Mouse (Mus musculus) liver, embryonic 16.5 days (tissue): ENCODE results near the gene Minar1. TPM values are rescaled to one million over a fixed set of nuclear protein-coding genes. Genes with fewer than 3 reads are reported as not detected.

Source experiments
- ATAC-seq: fragments of 200-750 bp; cut with Nextera tagmentation; 2 replicates; pipeline ENCODE4 v1.8.0; 2017; ENCODE audit warnings: low read depth, mild to moderate bottlenecking, moderate number of reproducible peaks, moderate library complexity
- H3K27ac ChIP-seq: fragments of 300-500 bp; sonication (generic); 2 replicates; pipeline ENCODE4 v1.5.1; 2014; ENCODE audit warnings: mild to moderate bottlenecking, low read length
- H3K27me3 ChIP-seq: fragments of 300-500 bp; sonication (generic); 2 replicates; pipeline ENCODE4 v1.6.1; 2014; ENCODE audit warnings: low read depth, low read length, mixed read lengths; ENCODE audit not compliant: control insufficient read depth, insufficient read depth
- H3K36me3 ChIP-seq: fragments of 300-500 bp; sonication (generic); 2 replicates; pipeline ENCODE4 v1.6.1; 2014; ENCODE audit warnings: mild to moderate bottlenecking; ENCODE audit not compliant: control insufficient read depth, insufficient read depth
- H3K4me1 ChIP-seq: fragments of 300-500 bp; sonication (generic); 2 replicates; pipeline ENCODE4 v1.6.1; 2014; ENCODE audit warnings: low read depth, low read length, mixed read lengths; ENCODE audit not compliant: control insufficient read depth
- H3K4me2 ChIP-seq: fragments of 300-500 bp; sonication (generic); 2 replicates; pipeline ENCODE4 v1.6.1; 2014; ENCODE audit warnings: low read depth, low read length, mixed read lengths
- H3K4me3 ChIP-seq: fragments of 300-500 bp; sonication (generic); 2 replicates; pipeline ENCODE4 v1.5.1; 2014; ENCODE audit warnings: low read depth, mild to moderate bottlenecking, low read length
- H3K9ac ChIP-seq: fragments of 300-500 bp; sonication (generic); 2 replicates; pipeline ENCODE4 v1.6.1; 2014; ENCODE audit warnings: low read depth, low read length
- H3K9me3 ChIP-seq: fragments of 300-500 bp; sonication (generic); replicated peaks from 2 replicates; pipeline ENCODE4 v1.6.1; 2016; ENCODE audit warnings: low read length; ENCODE audit not compliant: control insufficient read depth
- WGBS: fragments of 180-500 bp; shearing (Covaris S2); extraction: QIAGEN DNeasy Blood & Tissue Kit; methylation state at CpG from one replicate; pipeline ENCODE4 v1.1.7; 2014; ENCODE audit not compliant: insufficient replicate concordance; 5-methylcytosine and 5-hydroxymethylcytosine counted together
- polyA plus RNA-seq: library from polyadenylated mRNA; unstranded; fragments of >200 nt; fragmentation: Nextera tagmentation; extraction: Ambion mirVana; gene quantifications from 2 replicates; pipeline ENCODE4 v1.2.1, GENCODE M21; 2015

The Minar1 gene
- 0.06 and 0.11 TPM in 2 replicates for polyA plus RNA-seq

GRCm38 (mm10) chr9:89623006-89623760 is at the start of gene Minar1:
Gene Minar1, minus strand, starts transcription at chr9:89623125.
- no peak within 1 kb of the TSS for H3K4me3 ChIP-seq
- peak within 1 kb of the TSS; percentile 20 for H3K4me2 ChIP-seq
- no peak within 1 kb of the TSS for H3K27ac ChIP-seq
- no peak within 1 kb of the TSS for H3K9ac ChIP-seq
- H3K9me3 ChIP-seq, result no peaks in the 10 kb centered on the region
- H3K27me3 ChIP-seq, result peaks cover 27% of the 10 kb centered on the region
- under 1% methylated on average over 27 of the region's 27 CpGs for WGBS
- no peaks in the 10 kb centered on the region for H3K4me1 ChIP-seq
- ATAC-seq, result no peak
- H3K36me3 ChIP-seq, result no peaks in the 10 kb centered on the region

GRCm38 (mm10) chr9:89669878-89670277 is 47.0 kb upstream of the Minar1 start:
- Histone ChIP-seq H3K4me2 (no peak overlapping the region), H3K36me3 (no peaks in the 10 kb centered on the region), H3K4me1 (no peaks in the 10 kb centered on the region), H3K27ac (no peak overlapping the region), H3K4me3 (no peak overlapping the region), H3K9me3 (no peaks in the 10 kb centered on the region), H3K9ac (no peak overlapping the region), H3K27me3 (no peaks in the 10 kb centered on the region)
- 49% methylated on average over 4 of the region's 4 CpGs for WGBS
- ATAC-seq, result no peak

- no peak for ATAC-seq
- no peak overlapping the region for H3K9ac ChIP-seq
- H3K36me3 ChIP-seq, result no peaks in the 10 kb centered on the region
- H3K4me2 ChIP-seq, result no peak overlapping the region
- H3K4me3 ChIP-seq, result no peak overlapping the region
- WGBS, result 34% methylated on average over 4 of the region's 4 CpGs
- H3K27ac ChIP-seq, result no peak overlapping the region
- H3K4me1 ChIP-seq, result no peaks in the 10 kb centered on the region
- no peaks in the 10 kb centered on the region for H3K27me3 ChIP-seq
- no peaks in the 10 kb centered on the region for H3K9me3 ChIP-seq
Measured at GRCm38 (mm10) chr9:89667306-89667942, 44.5 kb upstream of the Minar1 start.

GRCm38 (mm10) chr9:89650913-89651312 is 28.0 kb upstream of the Minar1 start:
- Histone ChIP-seq H3K36me3 (no peaks in the 10 kb centered on the region), H3K4me1 (no peaks in the 10 kb centered on the region), H3K4me2 (no peak overlapping the region), H3K4me3 (no peak overlapping the region), H3K9ac (no peak overlapping the region), H3K27ac (no peak overlapping the region), H3K27me3 (no peaks in the 10 kb centered on the region), H3K9me3 (no peaks in the 10 kb centered on the region)
- 52% methylated on average over 6 of the region's 6 CpGs for WGBS
- ATAC-seq, result no peak

- Histone ChIP-seq H3K27ac (no peak overlapping the region), H3K4me1 (no peaks in the 10 kb centered on the region), H3K4me2 (no peak overlapping the region), H3K9me3 (no peaks in the 10 kb centered on the region), H3K36me3 (no peaks in the 10 kb centered on the region), H3K9ac (no peak overlapping the region), H3K27me3 (no peaks in the 10 kb centered on the region), H3K4me3 (no peak overlapping the region)
- WGBS, result 12% methylated on average over 3 of the region's 3 CpGs
- no peak for ATAC-seq
Measured at GRCm38 (mm10) chr9:89637453-89637852, 14.5 kb upstream of the Minar1 start.

GRCm38 (mm10) chr9:89622296-89623005 is 474 bp downstream of the Minar1 start:
- Histone ChIP-seq H3K9ac (no peak overlapping the region), H3K4me2 (peak overlapping the region; percentile 20; the same call in 1 of the 2 replicates), H3K27me3 (peaks cover 27% of the 10 kb centered on the region), H3K36me3 (no peaks in the 10 kb centered on the region), H3K4me3 (no peak overlapping the region), H3K27ac (no peak overlapping the region), H3K9me3 (no peaks in the 10 kb centered on the region), H3K4me1 (no peaks in the 10 kb centered on the region)
- 3% methylated on average over 42 of the region's 42 CpGs for WGBS
- ATAC-seq, result no peak

GRCm38 (mm10) chr9:89621750-89622149 is 1.2 kb downstream of the Minar1 start:
- no peak overlapping the region for H3K4me3 ChIP-seq
- 4% methylated on average over 11 of the region's 11 CpGs for WGBS
- H3K4me1 ChIP-seq, result no peaks in the 10 kb centered on the region
- no peak overlapping the region for H3K9ac ChIP-seq
- no peaks in the 10 kb centered on the region for H3K36me3 ChIP-seq
- no peak for ATAC-seq
- H3K27ac ChIP-seq, result no peak overlapping the region
- peaks cover 27% of the 10 kb centered on the region for H3K27me3 ChIP-seq
- no peak overlapping the region for H3K4me2 ChIP-seq
- H3K9me3 ChIP-seq, result no peaks in the 10 kb centered on the region

GRCm38 (mm10) chr9:89620347-89620746 is 2.6 kb downstream of the Minar1 start:
- no peaks in the 10 kb centered on the region for H3K4me1 ChIP-seq
- H3K4me3 ChIP-seq, result no peak overlapping the region
- no peaks in the 10 kb centered on the region for H3K9me3 ChIP-seq
- ATAC-seq, result no peak
- H3K4me2 ChIP-seq, result no peak overlapping the region
- H3K36me3 ChIP-seq, result no peaks in the 10 kb centered on the region
- H3K27me3 ChIP-seq, result peaks cover 27% of the 10 kb centered on the region
- H3K27ac ChIP-seq, result no peak overlapping the region
- 12% methylated on average over 6 of the region's 6 CpGs for WGBS
- no peak overlapping the region for H3K9ac ChIP-seq

- Histone ChIP-seq H3K9ac (no peak overlapping the region), H3K4me1 (no peaks in the 10 kb centered on the region), H3K4me2 (no peak overlapping the region), H3K4me3 (no peak overlapping the region), H3K36me3 (no peaks in the 10 kb centered on the region), H3K9me3 (no peaks in the 10 kb centered on the region), H3K27me3 (peaks cover 12% of the 10 kb centered on the region; the same call in 1 of the 2 replicates), H3K27ac (no peak overlapping the region)
- ATAC-seq, result no peak
- 64% methylated on average over 2 of the region's 2 CpGs for WGBS
Measured at GRCm38 (mm10) chr9:89616946-89617345, 6.0 kb downstream of the Minar1 start.
